Mouse (Mus musculus) kidney, adult 2 months (tissue): ENCODE data around the gene Acsl1.

Source experiments
- CTCF ChIP-seq: fragments of 200-500 bp; conservative IDR thresholded peaks from 2 replicates; pipeline ENCODE4 v1.5.1; 2011; ENCODE audit warnings: low read depth, mild to moderate bottlenecking, control low read depth, low read length, moderate library complexity, mixed read lengths; ENCODE audit not compliant: insufficient read depth, insufficient read length
- POLR2A ChIP-seq: fragments of 200-500 bp; IDR thresholded peaks from one replicate; pipeline ENCODE4 v1.6.1; 2011; ENCODE audit warnings: low read depth, low read length, control low read depth

DNA sequence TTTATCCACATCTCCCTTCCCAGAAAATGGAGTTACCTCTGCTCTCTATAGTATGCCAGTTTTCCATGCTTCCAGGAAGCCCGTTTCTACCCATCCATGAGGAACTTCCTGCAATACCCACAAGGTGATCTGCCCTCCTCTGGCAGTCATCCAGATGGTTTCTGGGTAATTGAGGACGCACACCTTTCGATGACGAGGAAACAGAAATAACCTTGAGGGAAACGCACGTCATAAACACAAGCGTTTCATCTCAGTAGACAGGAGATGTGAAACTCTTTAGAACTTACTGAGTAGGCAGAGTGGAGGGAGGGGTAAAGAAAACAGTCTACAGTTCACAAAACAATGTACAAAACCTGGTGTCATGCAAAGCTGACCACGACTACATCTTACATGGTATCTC, 79.2 kb downstream of the Acsl1 start:
- TF ChIP-seq CTCF (no peak), POLR2A (no peak)
